ENCODE assay signal across 1 mouse cellular context in the genomic region with DNA sequence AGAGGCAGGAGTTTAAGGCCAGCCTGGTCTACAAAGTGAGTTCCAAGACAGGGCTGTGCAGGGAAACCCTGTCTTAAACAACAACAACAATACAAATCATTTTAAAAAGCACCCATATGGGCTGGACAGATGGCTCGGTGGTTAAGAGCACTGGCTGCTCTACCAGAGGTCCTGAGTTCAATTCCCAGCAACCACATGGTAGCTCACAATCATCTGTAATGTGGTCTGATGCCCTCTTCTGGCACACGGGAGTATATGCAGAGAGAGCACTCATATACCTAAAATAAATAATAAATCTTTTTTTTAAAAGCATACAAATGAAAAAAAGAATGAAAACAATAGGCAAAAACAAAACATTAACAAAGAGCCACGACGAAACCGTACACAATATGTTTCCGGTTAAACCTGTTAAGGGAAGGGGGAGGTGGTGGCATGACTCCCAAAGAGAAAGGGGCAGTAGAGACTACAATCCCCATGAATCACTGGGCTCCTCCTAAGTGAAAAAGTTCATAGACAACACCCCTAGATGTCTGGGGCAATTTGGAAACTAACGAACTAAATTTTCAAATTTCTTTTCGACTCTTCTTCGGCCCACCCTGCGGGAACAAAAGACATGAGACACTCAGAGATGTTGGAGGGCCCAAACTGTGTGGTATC.
A peak's percentile ranks its signal among the peaks of the same experiment; 100 is the strongest.
TF ChIP-seq lines count a peak whose summit lies in the region.

No protein-coding gene starts in this region.

TF ChIP-seq in CH12.LX, 34 proteins besides CTCF, POLR2A, EP300 and RAD21:
- no peak for TF ChIP-seq ZMIZ1 (IDR thresholded peaks at IDR 0.05; ENCODE audit: low read depth, low read length)
- TF ChIP-seq MAFK (IDR thresholded peaks at IDR 0.05; ENCODE audit: insufficient replicate concordance, low read length): no peak
- no peak for TF ChIP-seq BHLHE40 (IDR thresholded peaks at IDR 0.05; ENCODE audit: low read depth, low read length)
- TF ChIP-seq SMC3 (IDR thresholded peaks at IDR 0.05; ENCODE audit: low read depth, low read length): no peak
- TF ChIP-seq MYC (IDR thresholded peaks at IDR 0.05; ENCODE audit: low read depth, low read length): peak; percentile 85; the same call in 1 of the 2 replicates
- peak; percentile 92 for TF ChIP-seq HCFC1 (IDR thresholded peaks at IDR 0.05; ENCODE audit: low read depth, low read length)
- no peak for TF ChIP-seq CHD2 (IDR thresholded peaks at IDR 0.05; ENCODE audit: low read length)
- no peak for TF ChIP-seq USF1 (IDR thresholded peaks at IDR 0.05; ENCODE audit: low read depth, low read length)
- TF ChIP-seq IRF4 (IDR thresholded peaks at IDR 0.05; ENCODE audit: low read depth, low read length): no peak
- no peak for TF ChIP-seq ZNF384 (IDR thresholded peaks at IDR 0.05; ENCODE audit: low read depth, low read length)
- no peak for TF ChIP-seq ETS1 (conservative IDR thresholded peaks at IDR 0.05; ENCODE audit: low read depth, low read length)
- TF ChIP-seq KAT2A (IDR thresholded peaks at IDR 0.05; ENCODE audit: insufficient replicate concordance, low read length): peak; percentile 83; the same call in 1 of the 2 replicates
- no peak for TF ChIP-seq TCF12 (IDR thresholded peaks at IDR 0.05; ENCODE audit: low read depth, low read length)
